Mouse (Mus musculus) embryonic fibroblast, embryonic 13.5 days (primary cell): ENCODE results near the gene Chad.

ENCODE experiments used
- CTCF ChIP-seq: IDR thresholded peaks from 2 replicates; pipeline ENCODE4 v1.5.1; 2011; ENCODE audit warnings: mild to moderate bottlenecking, control low read depth, low read length, moderate library complexity, borderline replicate concordance; ENCODE audit not compliant: insufficient read depth
- POLR2A ChIP-seq: IDR thresholded peaks from 2 replicates; pipeline ENCODE4 v1.6.1; 2011; ENCODE audit warnings: low read depth, mild to moderate bottlenecking, control low read depth, low read length, moderate library complexity

GRCm38 (mm10) chr11:94548041-94548784 lies 16.6 kb upstream of the Chad start:
- TF ChIP-seq POLR2A (no peak), CTCF (no peak)
